Mouse (Mus musculus) heart, embryonic 14.5 days (tissue): ENCODE data around the gene Ttll9. TPM values are rescaled to one million over a fixed set of nuclear protein-coding genes. Genes with fewer than 3 reads are reported as not detected.

Experiments
- ATAC-seq: fragments of 200-750 bp; cut with Nextera tagmentation; 2 replicates; pipeline ENCODE4 v1.8.0; 2017; ENCODE audit warnings: low read depth, moderate TSS enrichment; ENCODE audit not compliant: insufficient number of reproducible peaks, insufficient read depth, low FRiP score
- H3K27ac ChIP-seq, 2 experiments: fragments of 200-500 bp in 1 of 2; fragments of 300-500 bp in 1 of 2; sonication (generic) in 1 of 2; replicated peaks in 1 of 2; 2 replicates each; pipeline ENCODE4 v1.5.1; 2012 to 2014; ENCODE audit warnings: low read depth in 2 of 2, low read length in 2 of 2, control low read depth in 1 of 2, mild to moderate bottlenecking in 1 of 2, mixed read lengths in 1 of 2; ENCODE audit not compliant: control insufficient read depth in 1 of 2, insufficient read depth in 1 of 2
- H3K27me3 ChIP-seq: fragments of 300-500 bp; sonication (generic); 2 replicates; pipeline ENCODE4 v1.6.1; 2014; ENCODE audit warnings: mild to moderate bottlenecking, low read length, control low read depth; ENCODE audit not compliant: control insufficient read depth, insufficient read depth
- H3K36me3 ChIP-seq: fragments of 300-500 bp; sonication (generic); 2 replicates; pipeline ENCODE4 v1.6.1; 2014; ENCODE audit warnings: mild to moderate bottlenecking, control low read depth, low read length, mixed read lengths; ENCODE audit not compliant: control insufficient read depth, insufficient read depth
- H3K4me1 ChIP-seq, 2 experiments: fragments of 200-500 bp in 1 of 2; fragments of 300-500 bp in 1 of 2; sonication (generic) in 1 of 2; 2 replicates each; pipeline ENCODE4 v1.6.1; 2012 to 2014; ENCODE audit warnings: low read length in 2 of 2, control low read depth in 1 of 2, mixed read lengths in 1 of 2; ENCODE audit not compliant: control insufficient read depth in 2 of 2, insufficient read depth in 2 of 2
- H3K4me2 ChIP-seq: fragments of 300-500 bp; sonication (generic); 2 replicates; pipeline ENCODE4 v1.6.1; 2014; ENCODE audit warnings: mild to moderate bottlenecking, low read length
- H3K4me3 ChIP-seq, 2 experiments: fragments of 200-500 bp in 1 of 2; fragments of 300-500 bp in 1 of 2; sonication (generic) in 1 of 2; 2 replicates each; pipeline ENCODE4 v1.5.1; 2012 to 2014; ENCODE audit warnings: low read length in 2 of 2, mild to moderate bottlenecking in 2 of 2, control low read depth in 1 of 2, low read depth in 1 of 2, moderate library complexity in 1 of 2; ENCODE audit not compliant: control insufficient read depth in 1 of 2, insufficient read depth in 1 of 2
- H3K9ac ChIP-seq: fragments of 300-500 bp; sonication (generic); 2 replicates; pipeline ENCODE4 v1.6.1; 2014; ENCODE audit warnings: mild to moderate bottlenecking, low read length
- H3K9me3 ChIP-seq: fragments of 300-500 bp; sonication (generic); 2 replicates; pipeline ENCODE4 v1.6.1; 2016; ENCODE audit warnings: low read length, control low read depth; ENCODE audit not compliant: control insufficient read depth
- WGBS: fragments of 180-500 bp; shearing (Covaris S2); extraction: QIAGEN DNeasy Blood & Tissue Kit; methylation state at CpG from one replicate; pipeline ENCODE4 v1.1.7; 2014; 5-methylcytosine and 5-hydroxymethylcytosine counted together
- polyA plus RNA-seq: library from polyadenylated mRNA; unstranded; fragments of >200 nt; fragmentation: Nextera tagmentation; extraction: Ambion mirVana; gene quantifications from 2 replicates; pipeline ENCODE4 v1.2.1, GENCODE M21; 2014

Ttll9 gene
- polyA plus RNA-seq, 1 experiment from 2014 or later = 0.30 TPM

DNA sequence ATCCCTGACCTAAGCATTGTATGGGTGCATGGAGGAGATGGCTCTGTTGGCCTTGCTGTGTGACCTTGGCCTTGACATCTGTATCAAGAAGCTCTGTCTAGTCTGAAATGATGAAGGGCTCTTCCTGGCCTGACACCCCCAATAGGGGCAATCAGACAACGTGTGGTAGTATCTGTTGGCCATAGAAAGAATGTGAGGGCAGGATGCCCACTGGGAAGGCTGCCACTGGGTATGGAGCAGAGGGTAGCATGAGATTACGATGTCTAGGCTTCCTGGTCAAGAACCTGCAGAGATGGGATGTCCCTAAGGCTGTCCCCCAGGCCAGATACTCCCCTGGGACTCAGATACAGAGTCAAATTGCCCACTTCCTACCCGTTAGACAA, 33.3 kb upstream of the Ttll9 start:
- H3K27me3 ChIP-seq = no peaks in the 10 kb centered on the region
- no peak overlapping the region for H3K4me3 ChIP-seq
- peaks cover 25 to 34% of the 10 kb centered on the region in 2 experiments for H3K4me1 ChIP-seq
- H3K4me2 ChIP-seq = no peak overlapping the region
- 60% methylated on average over 3 of the region's 3 CpGs for WGBS
- H3K9ac ChIP-seq = no peak overlapping the region
- no peaks in the 10 kb centered on the region for H3K36me3 ChIP-seq
- H3K9me3 ChIP-seq = no peaks in the 10 kb centered on the region
- peak overlapping the region; percentile 47 to 61 for H3K27ac ChIP-seq
- ATAC-seq = no peak

DNA sequence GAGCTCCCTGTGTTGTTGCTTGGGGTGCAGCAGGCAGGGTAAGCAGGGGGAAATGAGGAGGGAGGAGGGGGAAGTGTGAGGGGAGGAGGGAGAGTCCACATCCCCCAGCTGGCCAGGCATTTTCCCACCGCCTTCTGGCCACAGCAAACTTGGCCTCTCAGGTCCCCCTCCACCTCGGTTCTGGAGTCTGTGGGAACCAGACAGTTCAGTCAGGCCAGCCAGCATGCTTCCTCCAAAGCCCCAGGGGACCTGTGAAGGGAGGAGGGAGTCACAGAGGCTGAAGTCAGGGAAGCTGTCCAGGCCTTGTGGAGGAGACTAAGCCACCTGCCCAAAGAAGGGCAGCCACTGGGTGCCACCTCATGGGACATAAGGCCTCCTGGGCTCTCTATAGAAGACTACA, 32.0 kb upstream of the Ttll9 start:
- 0 out of 2 replicates have a peak, but pooled peaks cover 1% of the 10 kb centered on the region for H3K27me3 ChIP-seq
- no peak overlapping the region for H3K4me3 ChIP-seq
- no peaks in the 10 kb centered on the region for H3K36me3 ChIP-seq
- WGBS = 40% methylated on average over 2 of the region's 2 CpGs
- no peaks in the 10 kb centered on the region for H3K9me3 ChIP-seq
- ATAC-seq = peak; percentile 20; the same call in 1 of the 2 replicates
- H3K9ac ChIP-seq = no peak overlapping the region; the same call in 1 of the 2 replicates
- peak overlapping the region; percentile 39; the same call in 1 of the 2 replicates for H3K4me2 ChIP-seq
- peak overlapping the region in 1 of 2 experiments; percentile 70; a peak in 2 of 4 replicates for H3K27ac ChIP-seq
- H3K4me1 ChIP-seq = peaks cover 25 to 32% of the 10 kb centered on the region in 2 experiments

DNA sequence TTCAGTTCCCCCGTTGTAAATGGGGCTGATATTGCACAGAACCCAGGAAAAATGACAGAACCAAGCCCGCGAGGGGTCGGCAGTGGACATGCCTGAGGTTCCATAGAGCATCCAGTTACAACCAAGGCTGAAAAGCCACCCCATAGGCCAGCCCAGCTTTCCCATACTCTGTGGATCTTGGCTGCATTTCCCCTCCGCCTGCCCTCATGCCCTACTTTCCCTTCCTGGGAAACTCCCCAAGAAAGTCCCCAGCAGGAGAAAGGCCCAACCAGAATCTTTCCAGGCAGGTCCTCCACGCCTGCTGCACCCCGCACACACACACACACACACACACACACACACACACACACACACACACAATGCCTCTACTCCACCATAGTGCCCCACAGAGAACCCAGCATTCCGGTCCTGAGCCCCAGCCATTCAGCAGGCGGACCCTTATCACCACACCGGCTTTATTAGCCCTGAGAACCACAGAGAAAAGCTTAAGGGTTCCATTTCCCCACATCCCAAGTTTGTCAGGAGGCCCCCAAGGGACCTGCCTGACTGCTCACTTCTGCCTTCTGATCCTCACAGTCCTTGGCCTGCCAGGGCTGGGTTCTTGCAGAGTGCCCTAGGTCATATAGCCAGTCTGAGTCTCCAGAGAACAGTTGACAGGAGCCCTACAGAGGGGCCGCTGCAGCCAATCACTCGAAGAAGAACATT, 30.7 kb upstream of the Ttll9 start:
- peak overlapping the region; percentile 50; the same call in 1 of the 2 replicates for H3K9ac ChIP-seq
- H3K27me3 ChIP-seq = peaks cover 15% of the 10 kb centered on the region
- peak overlapping the region; percentile 39; the same call in 1 of the 2 replicates for H3K4me2 ChIP-seq
- no peaks in the 10 kb centered on the region for H3K36me3 ChIP-seq
- H3K4me1 ChIP-seq = peaks cover 22 to 23% of the 10 kb centered on the region in 2 experiments
- no peak for ATAC-seq
- WGBS = 52% methylated on average over 10 of the region's 12 CpGs
- no peaks in the 10 kb centered on the region for H3K9me3 ChIP-seq
- H3K4me3 ChIP-seq = peak overlapping the region; percentile 6 to 16; a peak in 3 of 4 replicates
- H3K27ac ChIP-seq = peak overlapping the region; percentile 8 to 70; a peak in 2 of 4 replicates

DNA sequence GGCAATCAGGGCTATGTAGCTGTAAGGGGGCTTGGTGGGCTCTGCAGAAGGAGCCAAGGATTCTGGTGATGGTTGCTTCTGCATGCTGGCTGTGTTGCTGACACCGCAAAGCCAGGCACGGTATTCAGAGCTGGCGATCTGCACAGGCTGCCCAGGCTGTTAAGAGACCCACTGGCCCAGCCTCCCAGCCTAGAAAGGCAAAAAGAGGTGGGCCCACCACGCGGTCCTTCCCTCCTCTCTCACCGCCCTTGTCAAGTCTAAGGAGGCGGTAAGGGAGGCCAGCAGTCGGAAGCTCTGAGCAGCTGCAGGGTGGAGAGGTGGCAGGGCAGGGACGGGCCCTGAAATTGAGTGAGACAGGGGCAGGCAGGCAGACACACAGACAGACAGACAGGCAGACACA, 29.2 kb upstream of the Ttll9 start, which contains the start of gene Foxs1:
Foxs1 (minus strand) TSS at position 161 of the 400 bp plus-strand sequence.
- peaks cover 12 to 20% of the 10 kb centered on the region in 2 experiments for H3K4me1 ChIP-seq
- H3K27ac ChIP-seq = peak within 1 kb of the TSS in 1 of 2 experiments; percentile 53; a peak in 2 of 4 replicates
- ATAC-seq = peak; percentile 43; the same call in 1 of the 2 replicates
- peaks cover 19% of the 10 kb centered on the region for H3K27me3 ChIP-seq
- 7% methylated on average over 9 of the region's 9 CpGs for WGBS
- H3K9me3 ChIP-seq = no peaks in the 10 kb centered on the region
- peak within 1 kb of the TSS; percentile 6 to 16; a peak in 2 of 4 replicates for H3K4me3 ChIP-seq
- peak within 1 kb of the TSS; percentile 39; the same call in 1 of the 2 replicates for H3K4me2 ChIP-seq
- H3K36me3 ChIP-seq = no peaks in the 10 kb centered on the region
- peak within 1 kb of the TSS; percentile 50; the same call in 1 of the 2 replicates for H3K9ac ChIP-seq

DNA sequence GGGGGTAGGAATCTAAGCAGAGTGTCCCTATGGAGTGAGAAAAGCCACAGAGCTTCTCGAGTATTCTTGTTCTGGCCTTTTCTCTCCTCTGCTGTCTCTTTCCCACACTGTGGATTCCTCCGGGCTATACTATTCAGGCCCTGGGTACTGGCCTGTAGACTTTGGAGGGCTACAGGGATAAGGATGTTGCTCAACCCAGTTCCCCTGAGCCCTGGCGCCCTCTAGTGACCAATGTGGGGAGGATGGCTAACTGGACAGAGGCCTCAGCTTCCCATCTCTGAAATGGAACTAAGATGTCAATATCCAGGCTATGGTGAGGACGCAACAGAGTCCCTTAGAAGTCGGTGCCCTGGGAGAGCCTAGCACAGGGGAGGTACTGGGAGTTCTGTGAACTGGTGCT, 28.7 kb upstream of the Ttll9 start:
- Histone ChIP-seq H3K27me3 (peaks cover 23% of the 10 kb centered on the region), H3K27ac (peak overlapping the region in 1 of 2 experiments; percentile 34; a peak in 1 of 4 replicates), H3K4me1 (peaks cover 11 to 15% of the 10 kb centered on the region in 2 experiments), H3K9me3 (no peaks in the 10 kb centered on the region), H3K4me3 (no peak overlapping the region), H3K4me2 (no peak overlapping the region), H3K36me3 (no peaks in the 10 kb centered on the region), H3K9ac (no peak overlapping the region)
- 36% methylated on average over 5 of the region's 5 CpGs for WGBS
- no peak for ATAC-seq

DNA sequence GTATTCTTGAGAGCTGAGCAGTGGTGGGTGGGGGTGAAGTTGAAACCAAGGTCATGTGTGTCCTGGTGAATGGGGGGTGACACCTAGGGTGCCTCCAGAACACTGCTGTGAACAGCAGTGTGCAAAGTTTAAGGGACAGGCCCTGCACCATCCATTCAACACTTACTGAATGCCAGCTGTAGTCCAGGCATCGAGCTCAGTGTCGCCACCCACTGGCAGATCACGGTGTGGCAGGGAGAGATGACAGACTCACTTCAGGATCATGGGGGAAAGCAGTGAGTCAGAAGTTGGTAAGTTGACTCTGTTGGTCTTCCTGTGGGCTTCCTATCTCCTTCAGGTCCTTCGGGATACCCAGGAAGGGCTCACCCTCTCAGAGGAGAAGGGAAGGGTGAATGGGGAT, 22.4 kb upstream of the Ttll9 start:
- H3K27me3 ChIP-seq = peaks cover 74% of the 10 kb centered on the region
- H3K9ac ChIP-seq = no peak overlapping the region
- no peak overlapping the region for H3K27ac ChIP-seq
- no peak overlapping the region for H3K4me2 ChIP-seq
- no peak overlapping the region for H3K4me3 ChIP-seq
- no peaks in the 10 kb centered on the region for H3K36me3 ChIP-seq
- peaks cover 3 to 13% of the 10 kb centered on the region in 2 experiments; a peak in 3 of 4 replicates for H3K4me1 ChIP-seq
- ATAC-seq = no peak
- no peaks in the 10 kb centered on the region for H3K9me3 ChIP-seq
- WGBS = 10% methylated on average over 4 of the region's 4 CpGs

DNA sequence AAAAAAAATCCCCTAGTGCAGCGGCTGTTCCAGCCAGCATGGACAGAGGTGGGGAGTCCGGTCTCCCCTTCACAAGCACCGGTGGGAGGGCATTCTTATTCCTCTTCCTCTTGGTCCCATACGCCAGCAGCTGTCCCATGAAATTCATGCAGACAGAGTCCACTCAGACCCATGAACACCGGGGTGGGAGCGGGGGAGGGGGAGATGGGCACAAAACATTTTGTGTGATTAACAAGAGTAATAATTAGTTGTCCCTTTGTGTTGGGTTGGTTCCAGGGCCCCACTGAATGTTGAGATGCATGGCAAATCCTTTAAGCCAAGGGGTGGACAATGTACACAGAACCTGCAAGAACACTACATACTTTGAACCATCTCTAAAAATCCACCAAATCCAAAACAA, 21.2 kb upstream of the Ttll9 start:
- H3K4me2 ChIP-seq = no peak overlapping the region

More for the DNA sequence above, 21.2 kb upstream of the Ttll9 start:
- no peak for ATAC-seq
- no peak overlapping the region for H3K9ac ChIP-seq
- H3K27ac ChIP-seq = no peak overlapping the region
- H3K4me3 ChIP-seq = no peak overlapping the region
- H3K9me3 ChIP-seq = no peaks in the 10 kb centered on the region
- 73% methylated on average over 6 of the region's 6 CpGs for WGBS
- H3K27me3 ChIP-seq = peaks cover 77% of the 10 kb centered on the region
- H3K4me1 ChIP-seq = peaks cover 3 to 13% of the 10 kb centered on the region in 2 experiments; a peak in 3 of 4 replicates
- H3K36me3 ChIP-seq = no peaks in the 10 kb centered on the region
